Mouse (Mus musculus) heart, postnatal 25 days (tissue): Measurements from ENCODE around the gene Luzp2. TPM values are rescaled to one million over a fixed set of nuclear protein-coding genes. Genes with fewer than 3 reads are reported as not detected.
"Not testable (repeated sequence)": the region's sequence is repeated elsewhere in the genome, so short reads cannot be mapped to it uniquely, and the experiment has no call there.

Experiments
- DNase-seq: peaks from one replicate; pipeline ENCODE4 v3.0.0; 2022; ENCODE audit warnings: low spot score
- intact Hi-C: fragments of 180-260 bp; cut with DNase I; formaldehyde crosslinking; loops from one replicate; pipeline ENCODE4 v1.15.1; 2025
- total RNA-seq, 2 experiments: library from RNA; stranded (reverse); gene quantifications; 2 replicates each; pipeline ENCODE4 v1.2.3; 2021

Luzp2 gene
- total RNA-seq, 2 experiments from 2014 or later: 0.08 to 0.14 TPM

GRCm38 (mm10) chr7:54977372-54977771, 142.1 kb downstream of the Luzp2 start:
- DNase-seq: no peak
- intact Hi-C loops: no loop called here

GRCm38 (mm10) chr7:54980585-54980984, 145.3 kb downstream of the Luzp2 start:
- intact Hi-C loops: no loop called here
- no peak for DNase-seq

- DNase-seq: no peak
- intact Hi-C loops: no loop called here
Observed at GRCm38 (mm10) chr7:55000397-55000796, 165.1 kb downstream of the Luzp2 start.

- DNase-seq: no peak
- intact Hi-C loops: no loop called here
Observed at GRCm38 (mm10) chr7:55009173-55009771, 174.0 kb downstream of the Luzp2 start.

- DNase-seq, intact Hi-C loops: not testable (repeated sequence)
Observed at GRCm38 (mm10) chr7:55133850-55134249, 298.6 kb downstream of the Luzp2 start.

GRCm38 (mm10) chr7:55188927-55189326, 353.6 kb downstream of the Luzp2 start:
- intact Hi-C loops: no loop called here
- DNase-seq: no peak

GRCm38 (mm10) chr7:55189496-55189895, 354.2 kb downstream of the Luzp2 start:
- intact Hi-C loops: no loop called here
- DNase-seq: no peak

GRCm38 (mm10) chr7:55190655-55191054, 355.4 kb downstream of the Luzp2 start:
- intact Hi-C loops: no loop called here
- no peak for DNase-seq

GRCm38 (mm10) chr7:55198806-55199205, 363.5 kb downstream of the Luzp2 start:
- DNase-seq: no peak

GRCm38 (mm10) chr7:55222997-55223396, 387.7 kb downstream of the Luzp2 start:
- intact Hi-C loops: no loop called here
- DNase-seq: no peak

More at GRCm38 (mm10) chr7:55198806-55199205, 363.5 kb downstream of the Luzp2 start:
- intact Hi-C loops: no loop called here

- no peak for DNase-seq
- intact Hi-C loops: no loop called here
Observed at GRCm38 (mm10) chr7:55229407-55229806, 394.1 kb downstream of the Luzp2 start.
